Mouse (Mus musculus) neural tube, embryonic 10.5 days (tissue): ENCODE data around the gene Ccdc110.

ENCODE experiments used
- DNase-seq: peaks from one replicate; pipeline ENCODE4 v3.0.0-alpha.2; 2017; ENCODE audit warnings: low spot score; ENCODE audit errors: extremely low spot score

Gene Ccdc110

DNA sequence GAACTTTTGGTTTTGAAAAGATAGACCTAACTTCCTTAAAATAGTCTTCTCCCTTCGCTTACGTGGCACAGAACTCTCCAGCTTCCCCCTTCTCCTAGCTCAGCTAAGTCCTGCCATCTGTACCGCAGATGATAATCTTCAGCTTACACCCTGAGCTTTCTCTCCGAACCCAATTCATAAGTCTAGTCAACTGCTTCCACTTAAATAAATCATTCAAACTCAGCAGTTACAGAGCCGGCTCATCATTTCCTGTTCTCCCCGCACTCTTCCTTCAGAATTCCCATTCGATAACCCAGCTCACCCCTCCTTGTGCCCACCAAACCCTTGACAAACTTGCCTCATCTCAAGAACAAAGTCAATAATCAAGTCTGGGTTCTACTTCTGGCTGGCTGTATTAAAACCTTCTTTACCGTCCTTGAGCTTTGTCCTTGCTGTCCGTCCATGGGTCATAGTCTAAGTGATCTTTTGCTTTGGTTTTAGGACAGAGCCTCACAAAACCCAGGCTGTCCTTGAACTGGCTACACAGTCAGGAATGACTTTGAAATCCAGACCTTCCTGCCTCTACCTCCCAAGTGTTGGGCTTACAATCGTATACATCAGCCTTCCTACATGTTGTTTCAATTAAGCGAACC, 41.5 kb downstream of the Ccdc110 start:
- no peak for DNase-seq

DNA sequence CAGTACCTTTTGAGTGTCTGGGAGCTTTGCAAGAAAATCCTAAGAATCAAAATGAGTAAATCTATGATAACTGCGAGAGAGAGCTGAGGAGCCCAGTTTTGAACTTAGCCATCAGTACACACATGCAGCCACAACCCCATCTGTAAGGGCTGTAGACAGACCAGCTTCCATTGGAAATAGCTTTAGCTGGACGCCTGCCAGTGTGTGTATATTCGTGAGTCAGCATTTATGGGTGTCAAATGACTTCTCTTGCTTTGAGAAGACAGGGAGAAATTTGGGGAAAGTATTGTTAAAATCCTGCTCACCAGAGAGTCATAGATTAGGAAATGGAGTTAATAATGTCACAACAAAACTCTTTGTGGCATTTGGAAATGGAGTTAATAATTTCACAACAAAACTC, 52.2 kb downstream of the Ccdc110 start:
- DNase-seq = no peak

DNA sequence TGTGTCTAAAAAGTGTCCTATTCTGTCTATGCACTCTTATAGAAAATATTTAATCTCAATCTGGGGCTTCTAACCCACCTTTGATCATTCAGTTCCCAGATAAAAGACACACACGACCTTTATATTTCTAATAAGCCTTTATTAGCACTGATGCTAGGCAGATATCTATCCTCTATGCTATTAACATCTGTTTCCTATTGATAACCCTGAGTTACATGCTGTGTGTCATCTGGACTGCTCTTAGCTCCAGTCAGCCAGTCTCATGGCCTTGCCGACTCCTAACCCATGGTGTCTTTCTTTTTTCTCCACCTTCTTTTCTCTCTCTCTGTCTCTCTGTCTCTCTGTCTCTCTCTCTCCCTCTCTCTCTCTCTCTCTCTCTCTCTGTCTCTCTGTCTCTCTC, 53.8 kb downstream of the Ccdc110 start:
- DNase-seq = no peak

DNA sequence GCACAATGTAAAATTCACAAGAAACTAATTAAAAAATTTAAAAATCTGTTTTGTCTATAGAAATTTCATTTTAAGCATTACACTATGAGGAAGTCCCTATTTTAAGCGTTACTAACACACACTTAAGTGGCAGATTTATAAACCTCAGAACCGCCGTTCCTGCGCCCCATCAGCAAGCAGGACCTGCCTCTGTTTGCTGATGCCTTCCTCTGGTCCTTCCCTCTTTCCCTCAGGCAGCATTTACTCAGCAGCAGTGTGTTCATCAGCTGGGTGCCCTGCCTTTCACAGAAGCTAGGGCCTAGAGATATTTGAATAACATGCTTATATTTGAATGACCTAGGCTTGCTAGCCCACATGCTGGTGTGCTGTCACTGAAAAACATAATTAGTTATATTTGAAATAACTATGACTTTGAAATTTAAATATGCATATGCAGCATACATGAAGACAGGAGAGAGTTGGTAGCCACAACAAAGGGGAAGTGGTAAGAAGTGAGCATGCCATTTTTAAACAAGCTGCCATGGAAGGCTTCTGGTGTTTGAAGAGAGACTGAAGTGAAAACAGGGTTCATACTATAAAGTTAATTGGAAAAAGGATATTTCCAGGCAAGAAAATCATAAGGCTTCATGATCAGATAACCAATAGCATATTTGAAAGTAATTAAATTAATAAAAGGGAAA, 56.4 kb downstream of the Ccdc110 start:
- DNase-seq = no peak
